Comparison of ENCODE assay signal across 28 mouse cellular contexts in genomic region chr6:90924796-90925195, GRCm38 (mm10).
A peak's percentile ranks its signal among the peaks of the same experiment; 100 is the strongest.
DNase-seq lines count a peak whose midpoint lies in the region; ATAC-seq lines count a peak whose summit lies in the region.
"Had no signal": no experiment of that assay in that cellular context is flagged by ENCODE, and none has a peak within 500 bp of the region (broad histone marks: within the 10 kb centered on the region; RNA-seq: fewer than 3 reads in every experiment).

No protein-coding gene starts in this region.

- no peak overlapping the region for H3K4me3 ChIP-seq in hindbrain, embryonic 11.5 days (ENCODE audit: low read depth, low read length)
- no peak overlapping the region for H3K4me3 ChIP-seq in hindbrain, embryonic 16.5 days (ENCODE audit: low read length)
- H3K4me3 ChIP-seq in midbrain, embryonic 15.5 days: no peak overlapping the region
- H3K4me3 ChIP-seq in midbrain, embryonic 11.5 days (ENCODE audit: low read depth, low read length): no peak overlapping the region
- H3K4me3 ChIP-seq: embryonic facial prominence, embryonic 10.5 days; embryonic facial prominence, embryonic 15.5 days; forebrain, embryonic 12.5 days; heart, adult 2 months; limb, embryonic 13.5 days; lung, embryonic 15.5 days; myocyte; neural tube, embryonic 12.5 days; stomach, embryonic 15.5 days had no signal

- no peaks in the 10 kb centered on the region for H3K27me3 ChIP-seq in hindbrain, embryonic 11.5 days (ENCODE audit: control insufficient read depth, insufficient read depth, low read length)
- no peaks in the 10 kb centered on the region for H3K27me3 ChIP-seq in hindbrain, embryonic 16.5 days (replicated peaks; ENCODE audit: control insufficient read depth, insufficient read depth, low read length)
- H3K27me3 ChIP-seq in midbrain, embryonic 15.5 days (replicated peaks): no peaks in the 10 kb centered on the region
- H3K27me3 ChIP-seq in midbrain, embryonic 11.5 days (ENCODE audit: control insufficient read depth, insufficient read depth, low read length): no peaks in the 10 kb centered on the region
- H3K27me3 ChIP-seq: embryonic facial prominence, embryonic 15.5 days; forebrain, embryonic 12.5 days; limb, embryonic 13.5 days; lung, embryonic 15.5 days; neural tube, embryonic 12.5 days; stomach, embryonic 15.5 days had no signal

- 92% methylated on average over 3 of the region's 3 CpGs for WGBS in hindbrain, embryonic 11.5 days
- WGBS in hindbrain, embryonic 16.5 days: 89% methylated on average over 3 of the region's 3 CpGs
- WGBS in midbrain, embryonic 15.5 days: 96% methylated on average over 3 of the region's 3 CpGs
- 88% methylated on average over 3 of the region's 3 CpGs for WGBS in midbrain, embryonic 11.5 days

- no peaks in the 10 kb centered on the region for H3K9me3 ChIP-seq in hindbrain, embryonic 11.5 days (ENCODE audit: control insufficient read depth, low read length)
- H3K9me3 ChIP-seq in hindbrain, embryonic 16.5 days (ENCODE audit: control insufficient read depth, low read length): no peaks in the 10 kb centered on the region
- no peaks in the 10 kb centered on the region for H3K9me3 ChIP-seq in midbrain, embryonic 15.5 days
- H3K9me3 ChIP-seq in midbrain, embryonic 11.5 days (ENCODE audit: control insufficient read depth, low read length): no peaks in the 10 kb centered on the region
- H3K9me3 ChIP-seq: embryonic facial prominence, embryonic 10.5 days; embryonic facial prominence, embryonic 15.5 days; forebrain, embryonic 12.5 days; limb, embryonic 13.5 days; lung, embryonic 15.5 days; neural tube, embryonic 12.5 days; stomach, embryonic 15.5 days had no signal

- no peak overlapping the region for H3K4me2 ChIP-seq in hindbrain, embryonic 11.5 days (replicated peaks; ENCODE audit: low read depth, low read length)
- no peak overlapping the region for H3K4me2 ChIP-seq in hindbrain, embryonic 16.5 days (ENCODE audit: low read length)
- no peak overlapping the region for H3K4me2 ChIP-seq in midbrain, embryonic 15.5 days
- H3K4me2 ChIP-seq in midbrain, embryonic 11.5 days: no peak overlapping the region
- H3K4me2 ChIP-seq: embryonic facial prominence, embryonic 15.5 days; forebrain, embryonic 12.5 days; limb, embryonic 13.5 days; liver, embryonic 11.5 days; lung, embryonic 15.5 days; neural tube, embryonic 12.5 days; stomach, embryonic 15.5 days had no signal

- no peak overlapping the region for H3K9ac ChIP-seq in hindbrain, embryonic 11.5 days (ENCODE audit: low read depth, low read length)
- H3K9ac ChIP-seq in hindbrain, embryonic 16.5 days (ENCODE audit: low read depth, low read length): no peak overlapping the region
- H3K9ac ChIP-seq in midbrain, embryonic 15.5 days: no peak overlapping the region
- no peak overlapping the region for H3K9ac ChIP-seq in midbrain, embryonic 11.5 days (ENCODE audit: low read length)
- H3K9ac ChIP-seq: embryonic facial prominence, embryonic 15.5 days; forebrain, embryonic 12.5 days; limb, embryonic 13.5 days; lung, embryonic 15.5 days; neural tube, embryonic 12.5 days; stomach, embryonic 15.5 days had no signal

- H3K27ac ChIP-seq in hindbrain, embryonic 11.5 days (ENCODE audit: low read depth, low read length): peak overlapping the region; percentile 76
- no peak overlapping the region for H3K27ac ChIP-seq in hindbrain, embryonic 16.5 days (ENCODE audit: low read depth, low read length)
- H3K27ac ChIP-seq in midbrain, embryonic 15.5 days: peak overlapping the region; percentile 12; the same call in 1 of the 2 replicates
- H3K27ac ChIP-seq in midbrain, embryonic 11.5 days (ENCODE audit: low read depth, low read length): no peak overlapping the region
- H3K27ac ChIP-seq: embryonic facial prominence, embryonic 10.5 days; embryonic facial prominence, embryonic 15.5 days; forebrain, embryonic 12.5 days; heart, adult 2 months; limb, embryonic 13.5 days; lung, embryonic 15.5 days; neural tube, embryonic 12.5 days; stomach, embryonic 15.5 days had no signal

- no peaks in the 10 kb centered on the region for H3K36me3 ChIP-seq in hindbrain, embryonic 11.5 days (ENCODE audit: control insufficient read depth, insufficient read depth, low read length)
- no peaks in the 10 kb centered on the region for H3K36me3 ChIP-seq in hindbrain, embryonic 16.5 days (ENCODE audit: control insufficient read depth, insufficient read depth, low read length)
- H3K36me3 ChIP-seq in midbrain, embryonic 15.5 days (replicated peaks): no peaks in the 10 kb centered on the region
- H3K36me3 ChIP-seq in midbrain, embryonic 11.5 days (ENCODE audit: control insufficient read depth, insufficient read depth, low read length): no peaks in the 10 kb centered on the region
- H3K36me3 ChIP-seq: embryonic facial prominence, embryonic 10.5 days; embryonic facial prominence, embryonic 15.5 days; forebrain, embryonic 12.5 days; limb, embryonic 13.5 days; lung, embryonic 15.5 days; neural tube, embryonic 12.5 days; stomach, embryonic 15.5 days had no signal

- no peak for DNase-seq in frontal cortex, postnatal 25 days (ENCODE audit: low spot score in 2 of 2)
- no peak for DNase-seq in hindbrain, embryonic 11.5 days (ENCODE audit: low spot score)
- DNase-seq in midbrain, embryonic 11.5 days (ENCODE audit: low spot score, missing footprints): no peak
- DNase-seq in telencephalon, adult 2 months (ENCODE audit: low read depth, low spot score): peak; percentile 65
- DNase-seq in thymus, postnatal 36 days: no peak
- DNase-seq: adrenal gland, adult 2 months; adrenal gland, postnatal 36 days; cerebellum, adult 8-10 months; kidney, adult 9 months; kidney, postnatal 10 days; layer of hippocampus, postnatal 36 days; right cerebral cortex, postnatal 14 days; thymus, postnatal 25 days had no signal

- peak; percentile 54; the same call in 1 of the 2 replicates for ATAC-seq in frontal cortex, adult (ENCODE audit: low TSS enrichment)
- ATAC-seq in hindbrain, embryonic 11.5 days (ENCODE audit: low FRiP score): no peak
- ATAC-seq in hindbrain, embryonic 16.5 days: no peak
- no peak for ATAC-seq in midbrain, embryonic 15.5 days (replicated peaks)
- ATAC-seq in midbrain, embryonic 11.5 days (ENCODE audit: low FRiP score): no peak
- ATAC-seq: activated CD4-positive, CD25-positive, alpha-beta regulatory T cell, adult 4 months; intestine, postnatal 0 days had no signal

- H3K4me1 ChIP-seq in hindbrain, embryonic 11.5 days (replicated peaks; ENCODE audit: control insufficient read depth, insufficient read depth, low read length): peaks cover 10% of the 10 kb centered on the region; the same call in 1 of the 2 replicates
- peaks cover 26% of the 10 kb centered on the region for H3K4me1 ChIP-seq in hindbrain, embryonic 16.5 days (ENCODE audit: control insufficient read depth, insufficient read depth, low read depth, low read length)
- peaks cover 26% of the 10 kb centered on the region for H3K4me1 ChIP-seq in midbrain, embryonic 15.5 days
- H3K4me1 ChIP-seq in midbrain, embryonic 11.5 days (ENCODE audit: control insufficient read depth, insufficient read depth, low read length): peaks cover 4% of the 10 kb centered on the region

Comparison
In these comparisons a context has a peak if more than half of its experiments do, and no peak if none do; other contexts are left out.
1. H3K27ac ChIP-seq: peak in hindbrain, embryonic 11.5 days (single experiment) and midbrain, embryonic 15.5 days (single experiment); none in hindbrain, embryonic 16.5 days (single experiment) and midbrain, embryonic 11.5 days (single experiment).